Mouse (Mus musculus) inflammation-experienced regulatory T-cells, adult 6 months (primary cell): ENCODE data around the gene Olfr860. TPM values are rescaled to one million over a fixed set of nuclear protein-coding genes. Genes with fewer than 3 reads are reported as not detected.
"Not testable (repeated sequence)": the region's sequence is repeated elsewhere in the genome, so short reads cannot be mapped to it uniquely, and the experiment has no call there.

Source experiments
- ATAC-seq: one replicate; pipeline ENCODE4 v1.8.0; 2017
- polyA plus RNA-seq, 3 experiments: library from polyadenylated mRNA; unstranded; fragments of 100-300 nt; shearing (Covaris generic); gene quantifications; one replicate each; pipeline ENCODE4 v1.2.1; 2017

Gene Olfr860
- not detected for polyA plus RNA-seq

DNA sequence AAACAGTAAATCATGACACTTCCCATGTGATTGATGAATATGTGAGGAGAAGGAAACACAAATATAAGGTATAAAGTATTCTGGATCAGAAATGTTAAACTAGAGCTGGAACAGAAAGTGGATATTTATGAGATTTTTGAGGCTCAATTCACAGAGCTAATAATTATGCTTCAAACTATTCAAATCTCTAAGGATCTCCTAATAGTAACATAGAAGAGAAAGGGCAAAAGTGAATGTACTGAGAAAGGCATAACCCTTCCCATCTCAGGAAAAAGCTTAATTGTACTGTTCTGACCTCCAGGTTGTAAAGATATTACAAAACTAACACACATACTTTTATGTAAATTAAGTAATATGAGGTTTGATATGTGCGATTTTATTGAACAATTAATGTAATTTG is at the start of gene Olfr860:
TSS of gene Olfr860 (minus strand) at position 101 of the 400 bp plus-strand sequence.
- no peak for ATAC-seq

DNA sequence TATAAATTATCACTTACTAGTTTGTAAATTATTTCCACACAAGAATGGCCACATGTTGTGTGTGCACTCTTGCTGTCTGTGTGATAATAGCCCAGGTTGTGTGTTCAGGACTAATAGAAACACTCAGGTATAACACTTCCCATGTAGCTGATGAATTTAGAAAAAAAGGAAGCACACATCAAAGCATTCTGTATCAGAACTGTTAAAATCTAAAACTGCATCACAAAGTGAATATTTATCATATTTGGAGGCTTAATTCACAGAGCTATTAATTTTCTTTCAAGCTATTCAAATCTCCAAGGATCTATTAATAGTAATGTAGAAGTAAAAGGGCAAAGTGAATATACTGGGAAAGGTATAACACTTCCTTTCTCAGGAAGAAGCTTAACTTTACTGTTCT is 38.4 kb upstream of the Olfr860 start, which contains the start of gene Olfr862:
TSS of gene Olfr862 (minus strand) at position 101 of the 400 bp plus-strand sequence.
- ATAC-seq: no peak

DNA sequence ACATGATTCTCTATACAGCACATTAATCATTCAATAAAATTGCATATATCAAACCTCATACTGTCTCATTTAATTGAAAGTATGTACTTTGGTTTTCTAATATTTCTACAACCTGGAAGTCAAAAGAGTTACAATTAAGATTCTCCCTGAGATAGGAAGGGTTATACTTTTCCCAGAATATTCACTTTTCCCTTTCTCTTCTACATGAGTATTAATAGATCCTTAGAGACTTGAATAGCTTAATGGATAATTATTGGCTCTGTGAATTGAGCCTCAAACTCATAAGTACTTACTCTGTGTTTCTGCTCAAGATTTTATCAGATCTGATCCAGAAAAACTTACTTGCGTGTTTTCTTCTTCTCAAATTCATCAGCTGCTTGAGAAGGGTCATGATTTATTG is 44.9 kb downstream of the Olfr860 start, which contains the start of gene Olfr859:
TSS of gene Olfr859 (plus strand) at position 301 of the 400 bp plus-strand sequence.
- not testable (repeated sequence) for ATAC-seq

DNA sequence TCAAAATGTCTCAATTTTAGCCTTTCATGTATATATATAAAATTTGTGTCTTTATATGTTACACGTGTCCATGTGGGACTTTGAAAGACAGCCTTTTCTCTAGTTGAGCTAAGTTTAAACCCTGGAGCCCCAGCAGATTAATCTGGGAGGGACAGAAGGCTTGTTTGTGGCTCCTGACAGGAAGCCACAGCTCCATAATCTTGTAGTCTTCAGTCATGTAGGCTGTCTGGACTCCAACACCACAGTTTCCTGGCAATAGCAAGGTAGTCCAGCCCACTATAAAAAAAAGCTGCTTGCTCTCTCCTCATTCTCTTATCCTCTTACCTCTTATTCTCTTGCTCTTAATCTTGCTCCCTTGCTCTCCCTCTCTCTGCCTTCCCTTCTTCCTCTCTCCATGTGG is 46.5 kb downstream of the Olfr860 start:
- ATAC-seq: no peak

Other genes with a start within 250 kb of the Olfr860 start
- gene Zfp317, start 227.6 kb downstream of the Olfr860 start, polyA plus RNA-seq: 10 to 100 TPM; 31.0 to 39.7 (median 36.9) TPM
- gene Olfr857, start 140.3 kb downstream of the Olfr860 start, polyA plus RNA-seq: not detected
- not detected for gene Olfr58, start 69.5 kb downstream of the Olfr860 start, polyA plus RNA-seq
- gene Olfr859, start 44.8 kb downstream of the Olfr860 start, polyA plus RNA-seq: not detected
- gene Olfr862, start 38.3 kb upstream of the Olfr860 start, polyA plus RNA-seq: under 1 TPM in 1 of 3 experiments, not detected in 2; 0.24 TPM
- 1 to 10 TPM; 1.5 to 2.4 (median 1.9) TPM for gene Olfr77, start 67.1 kb upstream of the Olfr860 start, polyA plus RNA-seq
- gene Olfr866, start 178.3 kb upstream of the Olfr860 start, polyA plus RNA-seq: not detected
- gene Olfr867, start 207.8 kb upstream of the Olfr860 start, polyA plus RNA-seq: not detected
- gene Olfr868, start 248.9 kb upstream of the Olfr860 start, polyA plus RNA-seq: not detected